Mouse (Mus musculus): ENCODE data around the gene Sfpq. TPM values are rescaled to one million over a fixed set of nuclear protein-coding genes. Genes with fewer than 3 reads are reported as not detected.

Sfpq gene
- polyA plus RNA-seq, 1 experiment from 2014 or later, result 92.4 TPM

- peak within 1 kb of the TSS; percentile 57 for H3K4me3 ChIP-seq (ENCODE audit: low read depth, low read length)
- ATAC-seq (ENCODE audit: low read depth) (peak; percentile 98), DNase-seq (ENCODE audit: low spot score) (peak; percentile 99)
- no peaks in the 10 kb centered on the region for H3K27me3 ChIP-seq (replicated peaks; ENCODE audit: control insufficient read depth, insufficient read depth, low read length)
- H3K9ac ChIP-seq (ENCODE audit: low read depth, low read length), result peak within 1 kb of the TSS; percentile 67
- peak within 1 kb of the TSS; percentile 62 for H3K4me2 ChIP-seq (ENCODE audit: low read depth, low read length)
- under 1% methylated on average over 37 of the region's 46 CpGs for whole genome bisulfite sequencing
- H3K9me3 ChIP-seq (ENCODE audit: control insufficient read depth, low read length), result no peaks in the 10 kb centered on the region
- H3K36me3 ChIP-seq (ENCODE audit: control insufficient read depth, insufficient read depth, low read length), result no peaks in the 10 kb centered on the region
- peak within 1 kb of the TSS; percentile 89 for H3K27ac ChIP-seq (replicated peaks; ENCODE audit: low read depth, low read length)
- H3K4me1 ChIP-seq (ENCODE audit: control insufficient read depth, insufficient read depth, low read length), result peaks cover 4% of the 10 kb centered on the region
Observed at GRCm38 (mm10) chr4:127076875-127077548, 55.9 kb downstream of the Sfpq start, which contains the start of gene Zmym6. Gene Zmym6 (plus strand): TSS chr4:127077383.

- DNase-seq (ENCODE audit: low spot score), result no peak
- no peaks in the 10 kb centered on the region for H3K27me3 ChIP-seq (replicated peaks; ENCODE audit: control insufficient read depth, insufficient read depth, low read length)
- no peaks in the 10 kb centered on the region for H3K9me3 ChIP-seq (ENCODE audit: control insufficient read depth, low read length)
- 36% methylated on average over 1 of the region's 1 CpGs for WGBS
- no peak overlapping the region for H3K4me2 ChIP-seq (ENCODE audit: low read depth, low read length)
- peaks cover 4% of the 10 kb centered on the region for H3K4me1 ChIP-seq (ENCODE audit: control insufficient read depth, insufficient read depth, low read length)
- H3K4me3 ChIP-seq (ENCODE audit: low read depth, low read length), result no peak overlapping the region
- H3K27ac ChIP-seq (replicated peaks; ENCODE audit: low read depth, low read length), result no peak overlapping the region
- H3K9ac ChIP-seq (ENCODE audit: low read depth, low read length), result no peak overlapping the region
- no peak for ATAC-seq (ENCODE audit: low read depth)
- no peaks in the 10 kb centered on the region for H3K36me3 ChIP-seq (ENCODE audit: control insufficient read depth, insufficient read depth, low read length)
Observed at GRCm38 (mm10) chr4:127080806-127081205, 59.7 kb downstream of the Sfpq start.

- DNase-seq (ENCODE audit: low spot score) (no peak), ATAC-seq (ENCODE audit: low read depth) (no peak)
- peaks cover under 1% of the 10 kb centered on the region; the same call in 1 of the 2 replicates for H3K36me3 ChIP-seq (ENCODE audit: control insufficient read depth, insufficient read depth, low read length)
Observed at GRCm38 (mm10) chr4:127083131-127083530, 62.0 kb downstream of the Sfpq start.

GRCm38 (mm10) chr4:127085761-127086160, 64.6 kb downstream of the Sfpq start:
- Histone ChIP-seq H3K36me3 (ENCODE audit: control insufficient read depth, insufficient read depth, low read length) (peaks cover 17% of the 10 kb centered on the region), H3K27me3 (replicated peaks; ENCODE audit: control insufficient read depth, insufficient read depth, low read length) (no peaks in the 10 kb centered on the region), H3K27ac (replicated peaks; ENCODE audit: low read depth, low read length) (no peak overlapping the region), H3K9me3 (ENCODE audit: control insufficient read depth, low read length) (no peaks in the 10 kb centered on the region), H3K4me3 (ENCODE audit: low read depth, low read length) (no peak overlapping the region), H3K4me2 (ENCODE audit: low read depth, low read length) (no peak overlapping the region), H3K9ac (ENCODE audit: low read depth, low read length) (no peak overlapping the region), H3K4me1 (ENCODE audit: control insufficient read depth, insufficient read depth, low read length) (no peaks in the 10 kb centered on the region)
- ATAC-seq (ENCODE audit: low read depth) (no peak), DNase-seq (ENCODE audit: low spot score) (no peak)
- 81% methylated on average over 1 of the region's 1 CpGs for WGBS

More at GRCm38 (mm10) chr4:127083131-127083530, 62.0 kb downstream of the Sfpq start:
- Histone ChIP-seq H3K4me2 (ENCODE audit: low read depth, low read length) (no peak overlapping the region), H3K4me3 (ENCODE audit: low read depth, low read length) (no peak overlapping the region), H3K27me3 (replicated peaks; ENCODE audit: control insufficient read depth, insufficient read depth, low read length) (no peaks in the 10 kb centered on the region), H3K9ac (ENCODE audit: low read depth, low read length) (no peak overlapping the region), H3K27ac (replicated peaks; ENCODE audit: low read depth, low read length) (no peak overlapping the region), H3K9me3 (ENCODE audit: control insufficient read depth, low read length) (no peaks in the 10 kb centered on the region), H3K4me1 (ENCODE audit: control insufficient read depth, insufficient read depth, low read length) (no peaks in the 10 kb centered on the region)
- 89% methylated on average over 2 of the region's 2 CpGs for WGBS

Other genes with a start within 250 kb of the Sfpq start
- 19.5 and 20.9 TPM in 2 replicates for gene Zmym4, start 53.2 kb upstream of the Sfpq start, polyA plus RNA-seq (2014; fragmentation: Nextera tagmentation; extraction: Ambion mirVana)
- gene Zmym1, start 39.8 kb downstream of the Sfpq start, polyA plus RNA-seq (2014; fragmentation: Nextera tagmentation; extraction: Ambion mirVana), result 20.7 and 23.1 TPM in 2 replicates
- gene Zmym6, start 56.1 kb downstream of the Sfpq start, polyA plus RNA-seq (2014; fragmentation: Nextera tagmentation; extraction: Ambion mirVana), result 20.5 and 25.4 TPM in 2 replicates
- gene Tmem35b, start 102.4 kb downstream of the Sfpq start, polyA plus RNA-seq (2014; fragmentation: Nextera tagmentation; extraction: Ambion mirVana), result 12.4 and 15.7 TPM in 2 replicates
- 2.3 and 2.8 TPM in 2 replicates for gene Dlgap3, start 147.9 kb downstream of the Sfpq start, polyA plus RNA-seq (2014; fragmentation: Nextera tagmentation; extraction: Ambion mirVana)
- gene Smim12, start 222.5 kb downstream of the Sfpq start, polyA plus RNA-seq (2014; fragmentation: Nextera tagmentation; extraction: Ambion mirVana), result 45.7 and 47.9 TPM in 2 replicates